Mouse (Mus musculus) embryonic facial prominence, embryonic 14.5 days (tissue): ENCODE data around the gene Aptx. TPM values are rescaled to one million over a fixed set of nuclear protein-coding genes. Genes with fewer than 3 reads are reported as not detected.

ENCODE experiments used
- ATAC-seq: fragments of 200-750 bp; cut with Nextera tagmentation; 2 replicates; pipeline ENCODE4 v1.8.0; 2017; ENCODE audit warnings: low read depth, moderate number of reproducible peaks, moderate TSS enrichment
- DNase-seq: peaks from one replicate; pipeline ENCODE4 v3.0.0-alpha.2; 2015; ENCODE audit warnings: low spot score
- H3K27ac ChIP-seq: fragments of 300-500 bp; sonication (generic); replicated peaks from 2 replicates; pipeline ENCODE4 v1.5.1; 2014; ENCODE audit warnings: low read depth, mild to moderate bottlenecking, low read length, moderate library complexity
- H3K27me3 ChIP-seq: fragments of 300-500 bp; sonication (generic); replicated peaks from 2 replicates; pipeline ENCODE4 v1.6.1; 2014; ENCODE audit warnings: low read length; ENCODE audit not compliant: control insufficient read depth, insufficient read depth
- H3K36me3 ChIP-seq: fragments of 300-500 bp; sonication (generic); 2 replicates; pipeline ENCODE4 v1.6.1; 2014; ENCODE audit warnings: low read length, mixed read lengths; ENCODE audit not compliant: control insufficient read depth, insufficient read depth
- H3K4me1 ChIP-seq: fragments of 300-500 bp; sonication (generic); 2 replicates; pipeline ENCODE4 v1.6.1; 2014; ENCODE audit warnings: antibody characterized with exemption, low read length; ENCODE audit not compliant: control insufficient read depth, insufficient read depth
- H3K4me2 ChIP-seq: fragments of 300-500 bp; sonication (generic); 2 replicates; pipeline ENCODE4 v1.6.1; 2014; ENCODE audit warnings: low read depth, mild to moderate bottlenecking, low read length, moderate library complexity, mixed read lengths
- H3K4me3 ChIP-seq: fragments of 300-500 bp; sonication (generic); 2 replicates; pipeline ENCODE4 v1.5.1; 2014; ENCODE audit warnings: low read depth, mild to moderate bottlenecking, low read length
- H3K9ac ChIP-seq: fragments of 300-500 bp; sonication (generic); 2 replicates; pipeline ENCODE4 v1.6.1; 2014; ENCODE audit warnings: low read depth, mild to moderate bottlenecking, low read length, moderate library complexity, mixed read lengths
- H3K9me3 ChIP-seq: fragments of 300-500 bp; sonication (generic); 2 replicates; pipeline ENCODE4 v1.6.1; 2016; ENCODE audit warnings: low read length; ENCODE audit not compliant: control insufficient read depth
- WGBS: fragments of 180-500 bp; shearing (Covaris S2); extraction: QIAGEN DNeasy Blood & Tissue Kit; methylation state at CpG from one replicate; pipeline ENCODE4 v1.1.7; 2014; 5-methylcytosine and 5-hydroxymethylcytosine counted together
- polyA plus RNA-seq: library from polyadenylated mRNA; unstranded; fragments of >200 nt; fragmentation: Nextera tagmentation; extraction: Ambion mirVana; gene quantifications from 2 replicates; pipeline ENCODE4 v1.2.1, GENCODE M21; 2014

Gene Aptx
- polyA plus RNA-seq, 1 experiment from 2014 or later = 26.2 TPM

DNA sequence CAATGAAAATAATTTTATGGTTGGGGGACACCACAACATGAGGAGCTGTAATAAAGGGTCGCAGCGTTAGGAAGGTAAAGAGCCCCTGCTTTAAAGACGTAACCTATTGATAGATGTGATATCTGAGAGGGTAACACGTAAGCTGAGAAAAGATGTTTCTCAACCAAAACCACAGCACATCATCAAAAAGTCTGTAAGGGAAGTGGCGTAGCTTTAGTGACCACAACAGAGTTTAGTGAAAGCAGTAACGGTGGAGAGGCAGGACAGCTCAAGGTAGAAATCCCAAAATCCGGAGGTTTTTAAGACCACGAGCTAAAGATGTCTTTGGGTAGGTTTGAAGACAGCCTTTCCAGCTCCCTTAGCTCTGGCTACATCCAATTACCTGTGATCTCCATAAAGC, 17.9 kb upstream of the Aptx start:
- Histone ChIP-seq H3K4me3 (no peak overlapping the region), H3K27me3 (no peaks in the 10 kb centered on the region)

DNA sequence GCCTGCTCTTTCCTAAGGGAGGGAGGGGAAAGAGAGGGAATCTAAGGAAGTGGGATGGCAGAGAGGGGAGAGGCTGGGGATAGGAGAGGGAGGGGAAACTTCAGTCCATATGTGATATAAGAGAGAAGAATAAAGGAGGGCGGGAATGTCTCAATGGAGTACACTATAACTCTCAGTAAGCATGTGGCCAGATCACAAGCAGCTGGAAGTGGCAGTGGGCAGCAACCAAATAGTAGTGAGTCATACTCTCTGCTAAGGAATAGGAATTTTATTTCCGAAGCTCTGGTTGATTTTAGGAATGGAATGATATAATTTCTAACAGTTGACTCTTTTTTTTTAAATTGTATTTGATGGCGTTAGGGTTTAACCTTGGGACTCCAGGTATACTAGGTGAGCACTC, 14.1 kb upstream of the Aptx start:
- Histone ChIP-seq H3K4me1 (peaks cover 12% of the 10 kb centered on the region), H3K36me3 (no peaks in the 10 kb centered on the region), H3K27ac (no peak overlapping the region), H3K4me3 (no peak overlapping the region), H3K4me2 (no peak overlapping the region), H3K9me3 (no peaks in the 10 kb centered on the region), H3K27me3 (no peaks in the 10 kb centered on the region), H3K9ac (no peak overlapping the region)
- DNase-seq (no peak), ATAC-seq (no peak)
- WGBS = 82% methylated on average over 3 of the region's 3 CpGs

More for the DNA sequence above, 17.9 kb upstream of the Aptx start:
- ATAC-seq (no peak), DNase-seq (no peak)
- peaks cover 26% of the 10 kb centered on the region for H3K36me3 ChIP-seq
- H3K9ac ChIP-seq = peak overlapping the region; percentile 99; the same call in 1 of the 2 replicates
- H3K4me1 ChIP-seq = peaks cover 31% of the 10 kb centered on the region
- WGBS = 93% methylated on average over 8 of the region's 8 CpGs
- H3K4me2 ChIP-seq = peak overlapping the region; percentile 87
- H3K9me3 ChIP-seq = no peaks in the 10 kb centered on the region
- H3K27ac ChIP-seq = peak overlapping the region; percentile 100

DNA sequence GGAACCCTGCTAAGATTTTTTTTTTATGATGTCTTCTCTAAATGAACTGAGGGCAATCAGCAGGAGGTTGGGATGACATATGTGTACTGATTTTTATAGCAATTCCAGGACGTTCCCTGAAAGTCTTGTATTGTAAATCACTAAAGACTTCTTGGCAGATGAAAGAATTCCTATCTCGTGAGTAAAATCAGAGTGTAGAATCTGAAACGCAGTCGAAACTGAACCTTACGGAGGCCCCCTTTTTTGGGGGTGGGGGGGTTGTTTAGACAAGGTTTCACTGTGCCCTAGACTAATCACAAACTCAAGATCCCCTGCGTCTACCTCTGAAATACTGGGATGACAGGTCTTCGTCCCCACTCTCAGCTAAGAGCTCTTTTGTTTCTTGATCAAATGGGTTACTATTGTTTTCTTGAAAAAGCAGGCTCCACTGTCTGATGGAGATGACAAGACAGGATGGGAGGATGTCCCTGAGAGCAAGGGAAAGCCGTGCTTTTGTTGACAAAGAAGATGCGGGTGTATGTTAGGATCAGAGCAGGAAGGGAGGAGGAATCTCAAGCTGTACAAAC, 799 bp upstream of the Aptx start:
- ATAC-seq (no peak), DNase-seq (peak; percentile 41)
- Histone ChIP-seq H3K36me3 (no peaks in the 10 kb centered on the region), H3K4me3 (peak overlapping the region; percentile 59), H3K4me2 (peak overlapping the region; percentile 64), H3K27me3 (no peaks in the 10 kb centered on the region), H3K9me3 (no peaks in the 10 kb centered on the region), H3K4me1 (peaks cover 13% of the 10 kb centered on the region), H3K9ac (peak overlapping the region; percentile 73), H3K27ac (peak overlapping the region; percentile 96)
- 27% methylated on average over 9 of the region's 9 CpGs for WGBS

DNA sequence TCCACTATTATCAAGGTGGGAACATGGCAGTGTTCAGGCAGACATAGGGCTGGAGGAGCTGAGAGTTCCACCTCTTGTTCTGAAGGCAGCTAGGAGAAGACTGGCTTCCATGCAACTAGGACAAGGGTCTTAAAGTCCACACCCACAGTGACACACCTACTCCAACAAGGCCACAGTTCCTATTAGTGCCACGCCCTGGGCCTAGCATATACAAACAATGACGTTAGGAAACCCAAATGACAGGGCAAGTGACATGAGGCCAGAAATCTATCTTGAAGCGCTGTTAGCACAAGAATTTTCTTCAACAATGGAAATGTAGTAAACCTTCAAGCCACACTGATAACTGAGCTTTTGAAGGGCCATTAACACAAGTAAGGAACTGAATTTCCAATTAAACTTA, 1.2 kb downstream of the Aptx start:
- peaks cover 13% of the 10 kb centered on the region for H3K4me1 ChIP-seq
- H3K9me3 ChIP-seq = no peaks in the 10 kb centered on the region
- 0 out of 2 replicates have a peak overlapping the region, but pooled peaks have one; percentile 73 for H3K9ac ChIP-seq
- peak overlapping the region; percentile 82 for H3K4me2 ChIP-seq
- H3K27ac ChIP-seq = no peak overlapping the region
- ATAC-seq = no peak
- WGBS = 95% methylated on average over 3 of the region's 3 CpGs
- peak overlapping the region; percentile 59 for H3K4me3 ChIP-seq
- no peaks in the 10 kb centered on the region for H3K27me3 ChIP-seq
- DNase-seq = no peak
- 0 out of 2 replicates have a peak, but pooled peaks cover 3% of the 10 kb centered on the region for H3K36me3 ChIP-seq

DNA sequence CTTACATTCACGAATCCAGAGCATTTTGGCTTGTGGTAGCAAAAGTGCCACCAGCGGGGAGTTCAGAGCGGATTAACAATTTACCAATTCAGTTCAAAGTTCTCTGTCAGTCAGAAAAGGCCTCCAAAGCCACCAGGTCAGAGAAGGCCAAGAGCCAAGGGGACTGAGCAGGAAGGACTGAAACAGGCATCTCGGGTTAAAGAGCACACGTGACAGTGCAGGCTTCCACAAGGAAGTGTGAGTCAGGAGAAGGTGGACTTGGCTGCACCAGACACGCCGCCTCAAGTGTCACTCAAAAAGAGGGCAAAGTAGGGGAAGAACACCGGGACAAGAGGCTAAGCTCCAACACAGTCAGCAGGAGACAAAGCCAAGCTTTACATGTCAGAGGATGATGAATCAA, 2.8 kb downstream of the Aptx start:
- 76% methylated on average over 8 of the region's 8 CpGs for WGBS
- Histone ChIP-seq H3K9me3 (no peaks in the 10 kb centered on the region), H3K4me2 (no peak overlapping the region), H3K36me3 (peaks cover 11% of the 10 kb centered on the region; the same call in 1 of the 2 replicates), H3K4me3 (no peak overlapping the region), H3K9ac (no peak overlapping the region), H3K27ac (no peak overlapping the region), H3K4me1 (peaks cover 13% of the 10 kb centered on the region), H3K27me3 (no peaks in the 10 kb centered on the region)
- DNase-seq (no peak), ATAC-seq (no peak)

DNA sequence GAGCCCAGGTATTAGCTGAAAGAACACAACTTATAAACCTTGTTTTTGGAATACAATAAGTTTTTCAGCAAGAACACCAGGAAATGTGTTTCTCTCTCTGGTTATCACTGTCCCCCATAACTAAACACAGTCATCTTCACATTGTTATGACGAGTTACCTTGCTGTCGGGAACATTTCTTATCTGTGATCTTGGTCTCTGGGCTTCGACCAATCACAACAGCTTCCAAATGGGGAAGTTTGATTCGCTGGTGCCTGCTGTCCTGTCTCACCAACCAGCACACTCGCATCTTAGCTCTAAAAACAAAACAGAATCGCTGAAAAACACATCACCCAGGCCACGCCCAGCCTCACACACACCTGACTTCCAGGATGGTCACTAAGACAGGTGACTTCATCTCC, 5.9 kb downstream of the Aptx start:
- no peaks in the 10 kb centered on the region for H3K27me3 ChIP-seq
- no peak overlapping the region for H3K9ac ChIP-seq
- no peak overlapping the region for H3K27ac ChIP-seq
- no peak overlapping the region for H3K4me3 ChIP-seq
- H3K9me3 ChIP-seq = no peaks in the 10 kb centered on the region
- DNase-seq (no peak), ATAC-seq (no peak)
- no peak overlapping the region for H3K4me2 ChIP-seq
- H3K36me3 ChIP-seq = peaks cover 41% of the 10 kb centered on the region
- 87% methylated on average over 7 of the region's 7 CpGs for WGBS
- 0 out of 2 replicates have a peak, but pooled peaks cover 3% of the 10 kb centered on the region for H3K4me1 ChIP-seq

DNA sequence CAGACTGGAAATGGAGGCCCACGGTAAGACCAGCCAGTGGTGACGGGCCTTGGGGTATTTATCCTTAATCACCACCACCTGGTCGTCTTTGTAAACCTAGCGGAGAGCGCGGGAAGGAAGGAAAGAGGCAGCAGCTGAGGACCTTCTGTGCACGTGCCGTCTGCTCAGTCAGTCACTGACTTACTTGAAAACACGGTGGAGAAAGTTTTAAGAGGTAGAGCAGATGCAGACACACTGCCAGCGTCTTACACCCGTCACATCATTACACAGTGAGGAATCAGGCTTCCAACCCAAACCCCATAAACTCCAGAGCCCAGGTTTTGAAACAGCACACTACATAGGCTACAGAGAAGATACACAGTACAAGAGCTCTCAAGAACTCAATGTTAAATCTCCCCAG, 11.9 kb downstream of the Aptx start:
- Histone ChIP-seq H3K4me2 (no peak overlapping the region), H3K36me3 (peaks cover 78% of the 10 kb centered on the region), H3K27me3 (no peaks in the 10 kb centered on the region), H3K9me3 (no peaks in the 10 kb centered on the region), H3K9ac (no peak overlapping the region), H3K4me3 (no peak overlapping the region), H3K4me1 (no peaks in the 10 kb centered on the region), H3K27ac (no peak overlapping the region)
- DNase-seq (no peak), ATAC-seq (no peak)
- 52% methylated on average over 11 of the region's 11 CpGs for WGBS

DNA sequence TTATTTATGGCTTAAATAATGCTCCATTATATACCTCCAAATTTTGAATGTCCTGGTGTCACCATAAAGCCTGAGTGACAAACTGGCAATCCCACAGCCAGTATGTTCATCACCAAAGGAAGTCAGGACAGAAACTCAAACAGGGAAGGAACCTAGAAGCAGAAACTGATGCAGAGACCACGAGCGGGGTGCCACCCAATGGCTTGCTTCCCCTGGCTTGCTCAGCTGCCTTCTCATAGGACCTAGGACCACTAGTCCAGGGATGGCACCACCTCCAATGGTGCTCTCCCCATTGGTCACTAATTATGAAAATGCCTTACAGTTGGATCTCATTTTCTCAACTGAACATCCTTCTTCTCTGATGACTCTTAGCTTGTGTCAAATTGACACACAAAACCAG, 19.7 kb downstream of the Aptx start:
- ATAC-seq (no peak), DNase-seq (no peak)
- Histone ChIP-seq H3K4me1 (no peaks in the 10 kb centered on the region), H3K9me3 (no peaks in the 10 kb centered on the region), H3K4me3 (no peak overlapping the region), H3K27ac (no peak overlapping the region), H3K9ac (no peak overlapping the region), H3K36me3 (peaks cover 23% of the 10 kb centered on the region), H3K27me3 (no peaks in the 10 kb centered on the region), H3K4me2 (no peak overlapping the region)
- 78% methylated on average over 2 of the region's 2 CpGs for WGBS

DNA sequence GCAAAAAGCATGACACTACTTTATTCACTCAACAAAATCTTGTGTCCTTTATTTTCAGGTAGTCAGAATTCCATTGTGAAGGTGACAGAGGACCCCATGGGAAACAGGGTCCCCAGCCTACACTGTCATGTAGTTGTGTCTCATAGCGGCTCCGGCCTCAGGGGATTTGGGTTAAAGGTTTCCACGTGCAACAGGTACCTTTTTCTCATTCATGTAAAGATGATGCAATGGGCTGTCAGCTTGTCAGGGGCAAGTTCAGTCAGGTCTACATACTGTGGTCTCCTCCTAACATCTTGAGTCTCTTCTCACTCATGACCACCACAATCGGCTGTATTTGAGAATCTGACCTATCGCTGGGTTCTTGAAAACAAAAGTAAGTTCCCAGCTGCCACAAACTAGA, 20.6 kb downstream of the Aptx start:
- ATAC-seq (peak; percentile 10; the same call in 1 of the 2 replicates), DNase-seq (peak; percentile 7)
- no peak overlapping the region for H3K9ac ChIP-seq
- H3K4me2 ChIP-seq = no peak overlapping the region
- H3K27ac ChIP-seq = no peak overlapping the region
- peaks cover 15% of the 10 kb centered on the region for H3K36me3 ChIP-seq
- no peaks in the 10 kb centered on the region for H3K4me1 ChIP-seq
- no peak overlapping the region for H3K4me3 ChIP-seq
- H3K9me3 ChIP-seq = no peaks in the 10 kb centered on the region
- WGBS = 81% methylated on average over 5 of the region's 5 CpGs
- no peaks in the 10 kb centered on the region for H3K27me3 ChIP-seq
